Mouse (Mus musculus): Measurements from ENCODE around the gene Pakap.

DNA sequence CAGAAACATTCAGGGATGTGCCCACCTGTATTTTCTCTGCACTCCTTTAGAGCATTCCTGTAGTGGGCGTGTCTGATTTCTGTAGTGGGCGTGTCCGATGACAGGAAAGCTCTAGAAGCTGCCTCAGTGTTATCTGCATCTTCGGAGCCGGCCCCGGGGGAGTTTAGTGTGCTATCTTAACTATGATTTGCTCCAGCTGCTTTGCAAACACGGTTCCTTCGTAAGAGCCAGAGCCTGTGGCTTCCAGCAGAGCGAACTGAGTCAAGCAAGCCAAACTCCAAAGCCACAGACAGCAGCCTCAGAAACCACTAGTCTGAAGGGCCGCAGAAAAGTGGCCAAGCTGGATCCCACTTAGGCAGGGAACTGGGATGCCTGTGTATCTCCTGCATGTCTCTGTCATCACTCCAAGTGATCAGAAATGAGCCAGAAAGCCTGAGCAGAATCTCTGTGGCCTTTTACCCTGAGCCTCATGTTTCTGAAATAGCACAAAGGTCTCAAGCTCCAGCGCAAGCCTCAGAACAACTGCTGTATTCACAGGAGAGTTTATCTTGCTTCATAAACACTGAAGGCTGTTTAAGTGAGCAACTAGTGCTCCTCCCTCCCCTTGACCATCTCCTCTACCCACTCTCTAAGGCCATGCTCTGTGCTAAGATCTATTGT is 205.0 kb downstream of the Pakap start:
- TF ChIP-seq CTCF (IDR thresholded peaks at IDR 0.05; ENCODE audit: insufficient read depth, low read depth, low read length) (no peak), POLR2A (IDR thresholded peaks at IDR 0.05; ENCODE audit: insufficient read depth, low read depth, low read length) (no peak)
